Mouse (Mus musculus) frontal cortex, adult (tissue): ENCODE data around the gene Cldn13.
"Not testable (repeated sequence)": the region's sequence is repeated elsewhere in the genome, so short reads cannot be mapped to it uniquely, and the experiment has no call there.

Experiments used
- ATAC-seq: cut with Nextera tagmentation; 2 replicates; pipeline ENCODE4 v1.9.2; 2017; ENCODE audit warnings: mild to moderate bottlenecking, moderate library complexity, mixed read lengths; ENCODE audit not compliant: low TSS enrichment

The Cldn13 gene

DNA sequence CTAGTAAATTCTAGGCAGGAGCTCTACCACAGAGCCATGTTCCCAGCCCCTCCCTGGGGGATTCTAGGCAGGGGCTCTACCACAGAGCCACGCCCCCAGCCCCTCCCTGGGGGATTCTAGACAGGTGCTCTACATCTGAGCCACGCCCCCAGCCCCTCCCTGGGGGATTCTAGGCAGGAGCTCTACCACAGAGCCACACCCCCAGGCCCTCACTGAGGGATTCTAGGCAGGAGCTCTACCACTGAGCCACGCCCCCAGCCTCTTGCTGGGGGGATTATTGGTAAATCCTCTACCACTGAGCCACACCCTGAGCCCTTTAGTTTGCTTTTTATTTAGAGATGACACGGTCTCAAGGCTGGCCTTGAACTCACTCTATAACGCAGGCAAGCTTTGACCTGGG lies 18.4 kb upstream of the Cldn13 start:
- ATAC-seq: not testable (repeated sequence)

DNA sequence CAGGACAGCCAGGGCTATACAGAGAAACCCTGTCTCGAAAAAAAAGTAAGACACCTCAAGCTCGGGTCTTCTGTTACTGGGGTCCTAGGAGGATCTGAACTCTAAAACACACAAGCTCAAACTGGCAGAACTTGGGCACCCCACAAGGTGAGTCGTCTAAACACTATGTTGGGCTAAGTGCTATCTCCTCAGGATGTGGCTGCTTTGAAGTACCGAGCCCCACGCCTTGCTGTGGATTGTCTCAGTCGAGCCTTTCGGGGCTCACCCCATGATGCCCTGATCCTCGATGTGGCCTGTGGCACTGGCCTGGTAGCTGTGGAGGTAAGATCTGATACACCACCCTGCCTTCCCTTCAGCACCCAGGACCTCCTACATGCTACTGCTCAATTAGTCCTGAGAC lies 18.0 kb upstream of the Cldn13 start:
- ATAC-seq: no peak

DNA sequence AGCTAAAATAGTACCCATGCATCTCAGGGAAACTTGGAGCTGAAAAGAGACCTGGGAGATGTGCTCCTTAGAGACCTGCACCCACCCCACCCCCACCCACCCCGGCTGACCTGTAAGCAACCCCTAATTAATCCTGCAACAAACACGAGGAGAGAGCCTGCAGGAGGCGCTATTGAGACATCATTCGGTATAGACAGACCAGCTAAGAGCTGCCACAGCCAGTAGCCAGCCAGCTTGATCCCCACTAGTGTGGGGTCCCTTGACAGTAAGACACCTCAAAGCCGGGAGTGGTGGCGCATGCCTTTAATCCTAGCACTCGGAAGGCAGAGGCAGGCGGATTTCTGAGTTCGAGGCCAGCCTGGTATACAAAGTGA lies 17.6 kb upstream of the Cldn13 start:
- ATAC-seq: no peak

DNA sequence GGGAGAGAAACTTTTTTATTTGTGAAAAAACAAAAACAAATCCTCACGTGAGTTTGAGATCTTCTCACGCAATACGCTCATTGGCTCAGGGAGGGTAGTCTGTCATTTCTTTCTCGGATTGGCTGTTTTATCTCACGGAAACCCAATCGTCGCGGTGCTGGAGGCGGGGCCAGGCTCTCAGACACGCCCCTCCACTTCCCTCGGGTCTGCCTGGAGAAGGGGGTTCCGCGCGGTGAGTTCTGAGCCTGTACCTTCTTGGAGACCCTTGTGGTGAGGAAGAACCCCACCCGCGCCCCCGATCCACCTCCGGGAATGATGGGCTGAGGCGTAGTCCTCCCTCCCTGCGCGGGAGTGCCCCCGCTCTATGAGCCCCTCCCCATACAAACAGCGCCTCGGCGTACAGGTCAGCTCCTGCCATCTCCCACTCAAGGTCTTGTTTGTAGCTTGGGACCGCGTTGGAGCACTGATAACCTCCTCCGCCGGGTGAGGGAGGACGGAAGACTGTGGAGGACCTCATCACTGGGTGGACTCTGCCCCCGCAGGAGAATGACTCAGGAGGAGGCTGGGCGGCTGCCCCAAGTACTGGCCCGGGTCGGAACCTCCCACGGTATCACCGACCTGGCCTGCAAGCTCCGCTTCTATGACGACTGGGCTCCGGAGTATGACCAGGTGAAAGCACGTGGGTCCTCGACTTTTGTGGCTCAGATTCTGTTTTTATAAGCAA lies 17.0 kb upstream of the Cldn13 start, which contains the start of gene Mettl27:
Gene Mettl27 (plus strand): TSS at position 190 of the 724 bp plus-strand sequence.
- ATAC-seq: peak; percentile 97

DNA sequence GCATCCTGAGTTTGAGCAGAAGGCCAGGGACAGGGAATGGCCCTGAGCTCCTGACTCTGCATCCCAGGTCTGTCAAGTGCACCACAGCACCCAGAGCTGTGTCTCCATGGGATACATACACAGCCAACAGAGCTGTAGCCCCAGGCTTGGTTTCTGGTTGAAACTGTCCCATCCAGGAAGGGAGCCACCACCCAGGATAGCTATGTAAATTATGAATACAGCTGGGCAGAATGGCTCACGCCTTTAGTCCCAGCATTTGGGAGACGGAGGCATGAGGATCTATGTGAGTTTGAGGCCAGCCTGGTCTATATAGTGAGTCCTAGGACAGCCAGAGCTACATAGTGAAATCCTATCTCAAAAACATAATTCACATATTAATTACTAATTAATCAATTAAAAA lies 14.7 kb upstream of the Cldn13 start:
- ATAC-seq: no peak

DNA sequence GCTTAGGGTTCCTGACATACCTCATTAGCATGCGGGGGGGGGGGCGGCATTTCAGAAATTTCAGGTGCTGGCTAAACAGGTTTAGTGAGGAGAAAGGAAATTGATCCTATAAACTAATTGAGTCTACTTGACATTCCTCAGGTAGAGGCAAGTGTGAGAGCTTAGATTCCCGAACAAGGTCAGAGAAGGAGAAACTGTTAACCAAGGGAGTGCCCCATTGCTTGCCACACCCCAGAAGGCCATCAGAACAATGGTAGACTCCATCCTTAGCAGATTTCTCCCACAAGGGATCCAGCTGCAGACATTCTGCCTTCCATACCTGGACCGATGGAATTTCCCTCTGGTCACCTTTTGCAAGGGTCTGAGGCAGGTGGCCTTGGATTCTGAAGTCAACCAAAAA lies 11.4 kb upstream of the Cldn13 start:
- no peak for ATAC-seq

DNA sequence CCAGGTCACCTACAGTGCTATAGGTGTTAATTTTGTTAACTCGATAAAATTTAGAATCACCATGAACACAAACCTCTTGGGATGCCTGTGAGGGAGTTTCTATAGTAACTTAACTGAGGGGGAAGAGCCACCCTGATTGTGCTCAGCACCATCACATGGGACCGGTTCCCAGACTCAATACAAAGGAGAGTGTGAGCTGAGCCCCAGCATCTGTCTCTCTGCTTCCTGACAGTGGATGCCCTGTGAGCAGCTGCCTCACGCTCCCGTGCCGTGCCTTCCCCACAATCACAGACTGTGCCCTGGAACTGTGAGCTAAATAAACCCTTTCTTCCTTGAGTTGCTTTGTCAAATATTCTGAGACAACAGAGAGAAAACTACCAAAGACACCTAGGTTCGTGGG lies 7.8 kb upstream of the Cldn13 start:
- no peak for ATAC-seq

DNA sequence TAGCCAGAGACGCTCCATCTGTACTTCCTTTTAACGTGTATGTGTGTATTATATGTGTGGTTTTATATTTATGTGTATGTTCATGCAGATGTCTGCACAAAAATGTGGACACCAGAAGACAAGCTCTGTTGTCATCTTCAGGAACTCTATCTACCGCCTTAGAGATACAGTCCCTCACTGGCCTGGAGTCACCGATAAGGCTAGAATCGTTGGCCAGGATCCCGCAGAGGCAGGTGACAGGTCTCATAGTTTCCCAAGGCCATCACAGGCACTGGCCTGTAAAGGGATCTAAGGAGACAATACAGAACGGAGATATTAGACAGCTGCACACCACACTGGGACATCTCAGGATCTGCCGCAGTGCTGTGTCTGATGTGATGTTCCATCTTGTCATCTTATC lies 5.8 kb upstream of the Cldn13 start:
- ATAC-seq: no peak

DNA sequence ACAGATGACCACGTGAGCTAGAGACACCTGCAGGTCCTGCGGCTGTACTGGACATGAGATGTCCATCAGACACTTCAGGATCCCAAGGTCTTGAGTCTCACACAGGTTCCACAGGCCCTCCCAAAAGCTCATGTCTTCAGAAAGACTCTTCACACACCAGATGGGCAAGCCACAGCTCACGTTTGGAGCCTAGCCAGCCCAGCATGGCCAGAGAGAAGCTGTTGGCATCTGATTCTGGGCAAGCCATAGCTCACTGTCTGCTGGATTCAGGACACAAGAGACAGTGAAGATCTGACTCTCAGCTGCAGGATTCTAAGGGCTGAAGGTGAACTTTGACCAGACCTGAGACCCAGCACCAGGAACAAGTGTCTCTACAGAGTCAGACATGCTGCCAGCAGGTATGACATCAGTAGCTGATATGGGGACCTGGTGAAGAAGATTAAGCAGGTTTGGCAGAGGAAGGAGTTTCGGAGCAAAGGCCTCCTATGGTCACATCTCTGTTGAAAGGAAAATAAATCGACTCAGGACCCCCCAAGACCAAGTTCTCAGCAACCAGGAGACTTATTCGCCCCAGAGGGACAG lies 4.9 kb upstream of the Cldn13 start:
- no peak for ATAC-seq

DNA sequence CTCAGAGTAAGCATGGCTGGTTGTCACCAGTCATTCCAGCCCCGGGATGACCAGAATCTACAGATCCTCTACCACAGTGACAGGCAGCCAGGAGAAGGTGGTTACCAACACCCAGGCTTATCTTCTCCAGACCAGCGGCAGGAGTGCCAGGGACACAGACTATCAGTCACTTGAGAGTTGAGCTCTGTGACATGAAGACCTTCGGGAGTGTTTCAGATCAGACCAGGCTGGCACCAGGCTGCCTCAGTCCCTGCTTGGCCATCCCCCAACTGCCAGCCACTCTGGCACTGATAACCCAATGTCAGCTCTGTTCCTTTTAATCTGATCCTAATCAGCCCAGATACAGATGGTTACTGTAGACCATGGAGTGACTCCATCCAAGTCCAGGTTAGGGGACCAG lies 3.8 kb upstream of the Cldn13 start:
- ATAC-seq: no peak

DNA sequence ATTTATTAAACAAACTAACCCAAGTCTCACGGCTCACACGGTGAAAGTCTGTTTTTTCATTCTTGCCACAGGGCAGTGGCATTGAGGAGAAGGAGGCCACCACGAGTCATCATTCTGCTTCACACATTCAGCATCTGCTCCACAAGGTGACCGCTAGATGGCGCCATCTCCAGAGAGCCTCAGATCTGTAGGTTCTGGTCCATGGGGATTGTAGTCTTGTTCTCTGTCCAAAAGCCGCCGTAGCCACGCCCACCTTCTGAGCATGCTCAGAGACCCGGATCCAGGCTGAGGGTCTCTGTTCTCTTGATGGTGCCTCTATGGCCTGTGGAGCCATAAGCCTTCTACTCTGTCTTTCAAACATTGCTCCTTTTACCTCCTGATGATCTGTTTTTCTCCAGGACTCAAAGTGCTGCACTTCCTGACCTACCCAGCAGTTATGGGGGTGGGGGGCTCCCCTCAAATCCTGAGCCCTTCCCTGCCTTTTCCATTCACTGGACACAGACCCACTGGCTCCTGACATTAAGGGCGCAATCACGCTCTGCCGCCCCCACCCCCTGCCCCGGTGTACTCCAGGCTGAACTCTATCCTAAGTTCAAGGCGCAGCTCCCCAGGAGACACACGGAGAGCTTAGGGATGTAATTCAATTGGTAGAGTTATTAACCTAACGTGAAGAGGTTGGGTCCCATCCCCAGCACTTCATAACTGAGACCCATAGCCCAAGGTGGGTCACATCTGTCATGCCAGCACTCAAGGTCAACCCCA lies 2.9 kb upstream of the Cldn13 start:
- no peak for ATAC-seq

DNA sequence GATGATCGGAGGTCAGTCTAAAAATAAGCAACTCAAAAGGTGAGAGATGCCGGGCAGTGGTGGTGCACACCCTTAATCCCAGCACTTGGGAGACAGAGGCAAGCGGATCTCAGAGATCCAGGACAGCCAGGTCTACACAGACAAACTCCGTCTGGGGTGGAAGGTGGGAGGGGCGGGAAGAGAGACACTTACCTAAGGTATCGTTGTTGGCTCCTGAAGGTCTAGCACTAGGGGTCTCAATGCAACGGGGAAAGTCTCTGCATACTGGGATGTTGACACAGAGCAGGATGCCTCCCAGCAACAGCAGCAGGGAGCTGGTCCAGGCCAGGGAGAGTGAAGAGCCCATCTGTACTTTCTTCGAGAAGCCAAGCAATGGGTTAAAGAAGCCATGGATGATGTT lies 816 bp downstream of the Cldn13 start:
- ATAC-seq: no peak

DNA sequence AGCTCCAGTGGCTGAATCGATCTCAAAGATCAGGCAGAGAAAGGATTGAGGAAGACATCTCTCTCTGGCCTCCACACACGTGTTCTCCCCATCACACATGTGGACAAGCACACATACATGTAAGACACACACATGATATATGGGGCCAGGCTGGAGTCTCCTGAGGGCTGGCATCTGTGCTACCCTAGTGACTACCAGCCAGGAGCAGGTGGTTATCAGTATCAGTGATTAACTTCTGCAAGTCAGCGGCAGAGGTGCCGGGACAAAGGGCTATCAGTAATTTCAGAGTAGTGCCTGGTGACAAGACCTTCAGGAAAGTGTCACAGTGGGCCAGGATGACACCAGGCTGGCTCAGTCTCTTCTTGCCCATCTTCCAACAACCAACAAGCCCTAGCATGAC lies 1.6 kb downstream of the Cldn13 start:
- ATAC-seq: no peak

DNA sequence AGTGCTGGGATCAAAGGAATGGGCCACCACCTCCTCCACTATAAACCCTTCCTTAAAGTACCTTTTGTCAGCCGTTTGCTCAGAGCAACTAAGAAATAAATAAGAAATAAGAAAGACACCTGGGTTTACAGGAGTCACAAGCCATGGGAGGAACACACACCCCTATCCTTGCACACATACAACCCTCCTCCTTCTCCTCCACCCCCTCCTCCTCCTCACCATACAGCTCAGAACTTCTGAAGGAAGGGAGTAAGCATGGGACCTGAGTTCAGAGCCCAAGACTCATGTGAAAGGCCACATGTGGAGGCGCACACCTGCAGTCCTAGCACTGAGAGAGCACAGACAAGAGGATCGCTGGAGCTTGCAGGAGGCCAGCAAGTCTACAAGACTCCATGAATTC lies 2.0 kb downstream of the Cldn13 start:
- ATAC-seq: no peak

DNA sequence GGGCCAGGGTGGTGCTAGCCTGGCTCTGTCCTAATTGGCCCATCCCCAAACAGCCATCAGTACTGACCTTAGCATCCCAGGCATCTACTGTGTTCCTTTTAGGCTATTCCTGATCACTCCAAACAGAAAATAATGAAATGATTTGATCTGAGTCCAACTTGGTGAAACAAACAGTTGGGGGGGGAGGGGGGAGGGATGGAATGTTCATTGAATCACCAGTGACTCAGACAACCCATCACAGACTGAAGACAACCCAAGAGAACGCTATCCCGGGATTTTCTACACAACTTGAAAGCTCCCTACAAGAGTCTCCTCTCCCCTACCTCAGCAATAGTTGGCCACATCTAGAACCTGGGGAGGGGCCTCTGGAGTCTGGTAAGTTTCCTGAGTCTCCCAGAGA lies 3.4 kb downstream of the Cldn13 start:
- no peak for ATAC-seq

DNA sequence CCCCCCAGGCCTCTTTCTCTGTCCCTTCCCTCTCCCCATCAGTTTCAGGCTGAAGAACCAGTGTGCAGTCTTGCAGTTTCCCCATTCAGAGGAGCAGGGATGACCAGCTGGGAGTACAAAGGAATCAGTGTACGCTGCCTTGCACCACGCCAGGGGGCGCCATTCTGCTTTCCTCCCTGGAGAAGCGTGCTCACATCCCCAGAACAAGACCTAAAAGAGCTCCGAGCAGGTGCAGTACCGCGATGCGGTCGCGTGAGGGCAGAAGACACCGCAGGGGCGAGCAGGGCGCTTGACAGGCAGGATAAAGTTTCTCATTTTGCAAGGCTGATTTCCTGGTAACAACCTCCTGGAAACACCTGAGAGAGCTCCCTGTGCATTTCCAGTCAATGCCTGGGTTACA lies 8.2 kb downstream of the Cldn13 start:
- ATAC-seq: peak; percentile 90

DNA sequence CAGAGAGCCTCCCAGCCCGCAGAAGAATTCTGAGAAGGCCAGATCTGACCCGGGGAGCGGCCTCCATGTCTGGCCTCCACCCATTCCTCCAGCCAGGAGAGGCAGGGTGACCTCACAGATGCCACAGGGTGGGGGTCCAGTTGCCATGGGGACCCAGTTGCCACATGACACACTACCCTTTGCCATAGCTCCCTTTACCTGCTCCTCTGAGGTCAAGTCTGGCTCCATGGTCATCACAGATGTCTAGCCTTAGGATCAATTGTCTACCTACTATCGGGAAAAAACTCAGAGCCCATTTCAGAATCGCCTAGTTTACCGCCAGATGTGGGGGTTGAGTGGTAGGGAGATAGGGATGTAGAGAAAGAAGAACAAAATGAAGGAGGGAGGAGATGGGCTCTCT lies 8.7 kb downstream of the Cldn13 start, which contains the start of gene Tmem270:
Gene Tmem270 (minus strand): TSS at position 101 of the 400 bp plus-strand sequence.
- ATAC-seq: no peak

DNA sequence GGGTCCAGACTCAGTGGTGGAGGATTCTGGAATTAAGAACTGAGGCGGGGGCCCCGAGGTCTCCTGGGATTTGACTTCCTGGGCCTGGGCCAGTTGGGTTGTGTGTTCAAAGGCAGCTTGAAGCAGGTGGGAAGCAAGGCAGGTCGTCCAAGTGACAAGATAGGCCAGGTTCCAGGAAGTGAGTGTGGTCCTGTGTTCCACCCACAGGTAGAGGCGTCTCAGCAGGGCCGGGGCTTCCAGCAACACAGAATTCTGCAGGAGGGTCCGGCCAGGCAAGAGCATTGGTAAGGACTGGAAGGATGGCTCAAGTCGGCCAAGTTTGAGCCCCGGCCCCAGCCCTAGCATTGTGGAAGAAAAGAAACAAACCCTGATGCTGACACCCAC lies 13.7 kb downstream of the Cldn13 start:
- ATAC-seq: no peak

DNA sequence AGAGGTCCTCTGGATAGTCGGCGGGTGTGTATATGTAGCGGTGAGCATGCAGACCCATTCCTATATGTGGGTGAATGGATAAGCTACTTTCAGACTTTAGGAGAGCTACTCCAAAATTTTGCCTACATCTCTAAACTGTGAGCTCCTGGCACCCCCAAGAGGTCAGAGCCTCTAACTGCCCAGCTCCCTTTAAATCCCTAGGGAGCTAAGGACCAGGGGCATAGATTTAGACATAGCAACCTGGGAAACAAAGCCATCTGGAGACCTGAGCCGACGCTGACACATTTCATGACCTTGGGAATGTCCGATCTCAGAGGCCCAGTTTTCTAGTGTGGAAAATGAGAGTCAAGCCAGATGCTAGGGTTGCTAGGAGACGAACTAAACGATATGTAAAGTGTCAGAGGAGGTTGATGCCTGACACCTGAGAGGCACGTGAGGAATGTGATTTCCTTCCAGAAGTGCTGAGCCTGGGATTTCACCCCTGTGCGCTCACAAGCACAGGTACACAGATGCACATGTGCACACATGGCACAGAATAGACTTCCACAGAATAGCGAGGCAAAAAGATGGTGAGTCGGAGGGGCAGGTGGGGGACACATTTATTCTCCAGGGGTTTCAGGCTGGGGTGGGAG lies 14.2 kb downstream of the Cldn13 start:
- ATAC-seq: no peak; the same call in 1 of the 2 replicates

DNA sequence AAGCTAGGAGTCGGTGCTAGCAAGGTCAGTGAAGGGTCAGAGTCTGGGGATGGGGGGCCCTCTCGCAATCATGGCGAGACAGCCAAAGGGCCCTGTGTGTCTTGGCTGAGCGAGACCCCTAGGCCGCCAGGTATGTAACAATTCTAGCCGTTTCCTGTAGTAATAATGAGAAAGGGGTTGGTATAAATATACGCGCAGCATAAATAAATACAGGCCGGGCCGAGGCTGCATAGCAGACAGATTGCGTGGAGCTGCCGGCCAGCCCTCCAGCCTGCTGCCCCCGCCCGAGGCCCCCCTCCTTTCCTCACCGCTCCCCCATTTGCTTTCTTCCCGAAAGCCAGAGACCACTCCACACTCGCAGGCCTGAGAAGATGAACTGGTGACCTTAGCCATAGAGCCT lies 17.7 kb downstream of the Cldn13 start:
- ATAC-seq: no peak

DNA sequence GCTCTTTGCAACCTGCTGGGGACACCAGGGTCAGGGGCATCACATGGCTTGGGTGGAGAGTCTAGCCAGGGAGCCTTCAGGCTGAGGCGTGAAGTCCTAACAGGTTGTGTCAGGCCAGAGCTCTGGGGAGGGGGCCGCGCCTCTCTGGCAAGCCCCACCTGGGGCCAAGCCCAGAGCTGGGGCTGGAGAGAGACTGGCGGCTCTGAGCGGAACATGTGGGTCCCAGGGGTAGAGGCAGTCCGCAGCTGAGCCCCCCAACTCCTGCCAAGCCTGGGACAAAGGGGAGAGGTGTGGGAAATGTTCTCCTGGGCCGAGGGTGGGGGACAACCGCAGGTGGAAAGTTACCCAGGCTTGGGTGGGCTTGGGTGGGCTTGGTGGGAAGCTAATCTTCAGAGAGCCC lies 18.4 kb downstream of the Cldn13 start:
- ATAC-seq: no peak

DNA sequence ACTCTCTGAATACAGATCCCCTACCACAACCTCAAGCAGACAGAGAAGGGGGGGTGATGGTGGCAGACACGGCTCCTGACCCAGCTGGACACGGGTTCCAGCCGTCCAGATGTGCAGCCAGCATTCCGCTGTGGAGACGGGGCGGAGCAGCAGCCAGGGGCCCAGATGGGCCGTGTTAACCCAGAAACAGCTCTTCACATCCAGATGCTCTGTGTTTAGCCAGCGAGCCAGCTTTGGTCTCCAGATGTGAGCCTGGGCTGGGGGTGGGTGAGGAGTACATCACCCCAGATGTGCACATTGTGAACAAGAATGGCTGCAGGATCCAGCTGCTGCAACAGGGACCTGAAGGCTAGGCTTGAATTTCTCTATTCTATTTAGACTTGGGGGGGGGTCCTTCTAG lies 20.0 kb downstream of the Cldn13 start:
- no peak for ATAC-seq

DNA sequence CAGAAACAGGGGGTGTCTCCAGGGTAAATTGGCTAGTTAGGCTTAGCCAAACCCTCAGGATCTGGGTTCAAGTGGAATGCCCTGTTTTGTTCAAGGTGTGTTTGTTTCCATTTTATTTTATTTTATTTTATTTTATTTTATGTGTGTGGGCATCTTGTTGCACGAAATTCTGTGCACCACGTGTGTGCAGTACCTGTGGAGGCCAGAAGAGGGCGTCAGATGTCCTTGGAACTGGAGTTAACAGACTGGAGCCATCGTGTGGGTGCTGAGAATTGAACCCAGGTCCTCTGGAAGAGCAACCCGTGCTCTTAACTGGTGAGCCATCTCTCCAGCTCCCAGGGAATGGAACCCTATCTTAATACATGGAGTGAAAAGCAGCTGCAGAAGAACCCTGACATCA lies 22.6 kb downstream of the Cldn13 start:
- ATAC-seq: no peak
